Mouse (Mus musculus) limb, embryonic 13.5 days (tissue): Measurements from ENCODE around the gene Ier2. TPM values are rescaled to one million over a fixed set of nuclear protein-coding genes. Genes with fewer than 3 reads are reported as not detected.

Source experiments
- ATAC-seq: fragments of 200-750 bp; cut with Nextera tagmentation; 2 replicates; pipeline ENCODE4 v1.8.0; 2017; ENCODE audit warnings: low read depth, moderate number of reproducible peaks, moderate TSS enrichment; ENCODE audit not compliant: low FRiP score
- H3K27ac ChIP-seq: fragments of 300-500 bp; sonication (generic); 2 replicates; pipeline ENCODE4 v1.5.1; 2015; ENCODE audit warnings: inconsistent platforms, mild to moderate bottlenecking, moderate library complexity
- H3K27me3 ChIP-seq: fragments of 300-500 bp; sonication (generic); 2 replicates; pipeline ENCODE4 v1.6.1; 2015; ENCODE audit warnings: mild to moderate bottlenecking, inconsistent platforms
- H3K36me3 ChIP-seq: fragments of 300-500 bp; sonication (generic); 2 replicates; pipeline ENCODE4 v1.6.1; 2015; ENCODE audit warnings: inconsistent platforms, mild to moderate bottlenecking, moderate library complexity
- H3K4me1 ChIP-seq: fragments of 300-500 bp; sonication (generic); 2 replicates; pipeline ENCODE4 v1.6.1; 2015; ENCODE audit warnings: inconsistent platforms
- H3K4me2 ChIP-seq: fragments of 300-500 bp; sonication (generic); replicated peaks from 2 replicates; pipeline ENCODE4 v1.6.1; 2015; ENCODE audit warnings: inconsistent platforms, mild to moderate bottlenecking, moderate library complexity
- H3K4me3 ChIP-seq: fragments of 300-500 bp; sonication (generic); 2 replicates; pipeline ENCODE4 v1.5.1; 2015; ENCODE audit warnings: moderate library complexity, mild to moderate bottlenecking, inconsistent platforms
- H3K9ac ChIP-seq: fragments of 300-500 bp; sonication (generic); 2 replicates; pipeline ENCODE4 v1.6.1; 2015; ENCODE audit warnings: mild to moderate bottlenecking, inconsistent platforms
- H3K9me3 ChIP-seq: fragments of 300-500 bp; sonication (generic); 2 replicates; pipeline ENCODE4 v1.6.1; 2016; ENCODE audit warnings: inconsistent platforms
- WGBS: fragments of 180-500 bp; shearing (Covaris S2); methylation state at CpG from one replicate; pipeline ENCODE4 v1.1.7; 2015; 5-methylcytosine and 5-hydroxymethylcytosine counted together
- polyA plus RNA-seq: library from polyadenylated mRNA; unstranded; fragments of >200 nt; fragmentation: Nextera tagmentation; extraction: Ambion mirVana; gene quantifications from 2 replicates; pipeline ENCODE4 v1.2.1, GENCODE M21; 2015

The Ier2 gene
- polyA plus RNA-seq, 1 experiment from 2014 or later = 71.9 TPM

DNA sequence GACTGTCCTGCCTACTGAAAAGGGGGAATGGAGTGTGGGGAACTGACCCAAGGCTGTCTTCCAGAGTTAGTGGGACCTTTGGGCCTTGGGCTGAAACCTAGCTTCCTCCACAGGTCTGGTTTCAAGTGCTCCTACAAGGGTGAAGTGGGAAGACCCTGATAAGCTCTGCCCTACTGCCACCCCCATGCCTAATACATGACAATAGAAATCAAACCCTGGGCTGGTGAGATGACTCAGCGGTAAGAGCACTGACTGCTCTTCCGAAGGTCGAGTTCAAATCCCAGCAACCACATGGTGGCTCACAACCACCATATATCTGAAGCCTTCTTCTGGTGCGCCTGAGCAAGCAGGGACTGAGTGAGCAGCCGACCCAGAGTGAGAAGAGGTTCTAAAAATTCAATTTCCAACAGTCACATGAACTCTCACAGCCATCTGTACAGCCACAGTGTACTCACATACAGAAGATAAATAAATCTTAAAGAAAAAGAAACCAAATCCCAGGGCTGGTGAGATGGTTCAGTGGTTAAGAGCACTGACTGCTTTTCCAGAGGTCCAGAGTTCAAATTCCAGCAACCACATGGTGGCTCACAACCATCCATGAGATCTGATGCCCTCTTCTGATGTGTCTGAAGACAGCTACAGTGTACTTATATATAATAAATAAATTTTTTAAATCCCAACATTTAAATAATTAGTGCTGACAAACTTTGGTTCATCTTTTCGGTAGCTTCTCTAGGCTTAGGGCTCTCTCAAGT lies 6.3 kb upstream of the Ier2 start:
- no peak overlapping the region for H3K4me3 ChIP-seq
- no peaks in the 10 kb centered on the region for H3K9me3 ChIP-seq
- peaks cover 10% of the 10 kb centered on the region for H3K4me1 ChIP-seq
- no peaks in the 10 kb centered on the region for H3K27me3 ChIP-seq
- no peak overlapping the region for H3K4me2 ChIP-seq
- no peak overlapping the region for H3K9ac ChIP-seq
- ATAC-seq = no peak
- 85% methylated on average over 6 of the region's 6 CpGs for WGBS
- H3K27ac ChIP-seq = no peak overlapping the region
- H3K36me3 ChIP-seq = peaks cover 57% of the 10 kb centered on the region

DNA sequence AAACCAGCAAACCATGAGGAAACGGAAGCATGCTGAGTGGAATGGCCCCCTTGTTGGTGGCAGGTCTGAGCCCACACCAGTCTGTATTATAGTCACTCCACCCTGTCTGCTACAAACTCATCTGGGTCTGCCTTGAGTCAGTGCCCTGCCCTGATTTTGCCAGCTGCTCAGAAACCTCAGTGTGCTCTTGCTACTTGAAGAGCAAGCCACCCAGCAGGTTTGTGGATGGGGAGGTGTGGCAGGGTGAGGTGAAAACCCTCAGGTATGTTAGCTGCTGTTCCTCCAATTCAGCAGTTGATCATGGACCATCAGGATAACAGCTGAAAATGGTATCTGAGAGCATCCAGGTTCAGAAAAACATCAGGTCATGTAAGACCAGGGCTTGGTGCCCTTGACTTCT lies 5.4 kb upstream of the Ier2 start:
- Histone ChIP-seq H3K4me3 (no peak overlapping the region), H3K9ac (no peak overlapping the region), H3K9me3 (no peaks in the 10 kb centered on the region), H3K4me1 (peaks cover 15% of the 10 kb centered on the region), H3K4me2 (no peak overlapping the region), H3K36me3 (peaks cover 50% of the 10 kb centered on the region), H3K27ac (no peak overlapping the region), H3K27me3 (no peaks in the 10 kb centered on the region)
- whole genome bisulfite sequencing = 88% methylated on average over 1 of the region's 1 CpGs
- no peak for ATAC-seq

DNA sequence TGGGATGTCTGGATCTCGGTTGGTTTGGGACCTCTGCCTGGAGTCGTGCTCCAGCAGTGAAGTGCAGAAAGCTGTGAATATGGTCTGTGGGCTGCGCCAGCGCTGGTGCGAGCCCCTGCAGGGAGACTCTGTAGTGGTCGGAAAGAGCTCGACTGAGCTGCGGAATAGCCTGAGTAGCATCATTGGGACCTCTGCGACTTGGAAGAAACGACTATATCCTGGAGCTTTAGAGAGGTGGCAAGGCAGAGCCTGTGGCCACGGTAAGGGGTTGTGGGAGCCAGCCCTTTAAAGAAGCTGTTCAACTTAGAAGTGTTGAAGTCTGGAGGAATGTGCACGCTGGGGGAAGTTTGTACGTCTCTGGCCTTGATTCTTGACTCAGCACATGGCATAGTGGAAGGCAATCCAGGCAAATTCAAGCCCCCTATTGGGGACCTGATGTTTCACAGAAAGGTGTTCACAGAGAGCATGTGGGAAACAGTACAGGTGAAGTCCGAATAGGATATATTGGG lies 2.8 kb upstream of the Ier2 start:
- Histone ChIP-seq H3K9ac (peak overlapping the region; percentile 77), H3K27ac (peak overlapping the region; percentile 95), H3K36me3 (peaks cover 24% of the 10 kb centered on the region), H3K4me2 (peak overlapping the region; percentile 94), H3K4me1 (peaks cover 23% of the 10 kb centered on the region), H3K27me3 (no peaks in the 10 kb centered on the region), H3K4me3 (peak overlapping the region; percentile 90), H3K9me3 (no peaks in the 10 kb centered on the region)
- ATAC-seq = peak; percentile 12; the same call in 1 of the 2 replicates
- 2% methylated on average over 14 of the region's 14 CpGs for WGBS

DNA sequence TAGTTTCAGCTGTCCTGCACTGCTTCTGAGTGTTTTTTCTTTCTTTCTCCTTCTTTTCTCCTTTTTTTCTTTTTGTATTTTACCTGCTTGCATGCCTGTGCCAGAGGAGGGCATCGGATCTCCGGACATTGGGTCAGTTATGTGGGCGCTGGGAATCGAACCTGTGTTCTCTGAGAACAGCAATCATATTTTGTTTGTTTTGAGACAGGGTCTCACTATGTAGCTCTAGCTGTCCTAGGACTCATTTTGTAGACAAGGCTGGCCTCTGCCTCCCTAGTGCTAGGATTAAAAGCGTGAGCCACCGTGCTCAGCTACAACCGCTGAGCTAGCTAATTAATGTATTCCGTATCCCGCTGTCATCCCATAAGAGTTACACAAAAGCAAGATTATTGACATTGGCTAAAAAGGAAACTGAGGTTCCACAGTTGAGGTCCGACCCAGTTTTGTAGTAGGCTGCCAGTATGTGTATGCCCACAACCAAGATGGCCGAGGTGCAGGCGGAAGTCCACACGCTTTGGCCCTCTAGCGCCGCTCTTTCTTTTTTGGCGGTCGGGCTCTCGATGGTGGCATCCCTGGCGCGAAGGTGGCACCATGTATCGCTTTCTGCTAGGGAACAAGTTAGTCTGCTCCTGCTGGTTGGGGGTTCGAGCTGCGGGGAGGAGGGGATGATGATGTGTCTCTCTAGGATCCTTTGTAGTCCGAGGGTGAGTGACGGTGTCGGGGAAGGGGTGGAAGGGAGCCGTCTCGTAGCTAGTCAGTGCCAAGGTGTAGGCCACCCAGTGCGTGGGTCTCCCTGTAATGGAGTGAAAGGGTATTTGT lies 2.1 kb upstream of the Ier2 start:
- no peaks in the 10 kb centered on the region for H3K9me3 ChIP-seq
- peak overlapping the region; percentile 95 for H3K27ac ChIP-seq
- peak overlapping the region; percentile 94 for H3K4me2 ChIP-seq
- H3K9ac ChIP-seq = peak overlapping the region; percentile 77
- peak; percentile 30; the same call in 1 of the 2 replicates for ATAC-seq
- H3K27me3 ChIP-seq = no peaks in the 10 kb centered on the region
- H3K4me1 ChIP-seq = peaks cover 29% of the 10 kb centered on the region
- under 1% methylated on average over 29 of the region's 29 CpGs for WGBS
- H3K36me3 ChIP-seq = peaks cover 18% of the 10 kb centered on the region
- H3K4me3 ChIP-seq = peak overlapping the region; percentile 90

DNA sequence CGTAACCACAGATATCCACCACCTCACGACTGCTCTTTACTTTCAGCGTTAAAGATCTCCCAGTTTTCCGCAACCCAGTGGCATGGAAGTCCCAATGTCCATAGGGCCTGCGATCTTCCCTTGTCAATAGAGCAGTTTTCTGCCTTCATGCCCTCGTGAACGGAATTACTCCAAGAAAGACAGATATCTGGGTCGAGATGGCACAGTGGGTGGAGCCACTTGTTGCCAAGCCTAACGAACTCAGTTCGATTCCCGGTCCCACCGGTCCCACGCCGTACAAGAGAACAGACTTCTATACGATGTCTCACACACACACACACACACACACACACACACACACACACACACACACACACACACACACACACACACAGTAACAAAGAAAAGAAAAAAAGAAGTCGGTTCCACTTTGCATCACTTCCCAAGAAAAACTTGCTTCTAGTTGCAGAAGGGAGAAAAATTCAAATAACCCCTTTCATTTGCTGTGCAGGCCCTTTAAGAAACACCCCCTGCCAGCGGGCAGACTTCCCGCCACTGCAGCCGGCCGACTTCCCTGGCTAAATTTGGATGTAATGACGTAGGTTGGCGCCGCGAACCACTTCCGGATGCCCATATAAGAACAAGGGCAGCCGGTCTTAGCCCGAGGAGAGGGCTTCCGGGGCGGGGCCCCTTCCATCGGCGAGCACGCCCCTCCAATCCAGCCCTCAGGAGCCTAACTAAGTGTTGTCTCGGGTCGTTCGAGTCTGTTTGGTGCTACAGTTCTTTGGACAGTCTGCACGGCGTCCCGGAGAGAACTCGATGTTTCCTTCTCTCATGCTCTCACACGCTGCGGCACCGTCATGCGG lies 1.1 kb upstream of the Ier2 start:
- 3% methylated on average over 43 of the region's 43 CpGs for WGBS
- Histone ChIP-seq H3K4me3 (peak overlapping the region; percentile 90), H3K9me3 (no peaks in the 10 kb centered on the region), H3K4me2 (peak overlapping the region; percentile 94), H3K27ac (peak overlapping the region; percentile 95), H3K27me3 (no peaks in the 10 kb centered on the region), H3K4me1 (peaks cover 40% of the 10 kb centered on the region), H3K36me3 (peaks cover 10% of the 10 kb centered on the region), H3K9ac (peak overlapping the region; percentile 77)
- ATAC-seq = peak; percentile 86

DNA sequence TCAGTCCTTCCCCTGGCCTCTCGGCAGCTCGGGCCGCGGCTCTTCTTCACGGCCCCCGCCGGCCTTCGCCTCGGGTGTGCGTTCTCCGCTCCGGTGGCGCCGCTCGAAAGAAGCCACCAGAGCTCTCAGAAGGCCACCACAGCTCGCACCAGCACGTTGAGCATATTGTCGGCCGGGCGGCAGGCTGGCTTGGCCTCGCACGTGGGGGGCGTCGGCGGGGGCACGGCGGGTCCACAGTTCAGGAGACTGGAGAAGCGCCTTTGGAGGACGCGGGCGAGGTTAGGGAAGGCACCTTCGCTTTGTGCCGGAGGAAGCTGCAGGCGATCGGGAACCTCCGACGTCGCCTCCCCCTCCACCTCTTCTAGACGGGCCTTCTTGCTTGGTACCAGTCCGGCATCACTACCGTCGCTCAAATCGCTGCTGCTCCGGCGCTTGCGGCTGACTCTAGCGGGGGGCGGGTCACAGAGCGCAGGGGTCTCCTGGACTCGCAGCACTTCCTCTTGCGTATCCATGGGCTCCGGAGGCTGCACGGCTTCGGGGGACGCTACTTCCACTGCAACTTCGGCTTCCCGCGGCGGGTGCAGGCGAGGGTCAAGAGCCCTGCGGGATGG lies 586 bp downstream of the Ier2 start:
- WGBS = under 1% methylated on average over 61 of the region's 61 CpGs
- peak overlapping the region; percentile 96 for H3K9ac ChIP-seq
- peak; percentile 2; the same call in 1 of the 2 replicates for ATAC-seq
- H3K4me2 ChIP-seq = peak overlapping the region; percentile 94
- no peaks in the 10 kb centered on the region for H3K9me3 ChIP-seq
- H3K27ac ChIP-seq = peak overlapping the region; percentile 93
- H3K4me3 ChIP-seq = peak overlapping the region; percentile 90
- no peaks in the 10 kb centered on the region for H3K36me3 ChIP-seq
- H3K27me3 ChIP-seq = no peaks in the 10 kb centered on the region
- H3K4me1 ChIP-seq = peaks cover 55% of the 10 kb centered on the region

DNA sequence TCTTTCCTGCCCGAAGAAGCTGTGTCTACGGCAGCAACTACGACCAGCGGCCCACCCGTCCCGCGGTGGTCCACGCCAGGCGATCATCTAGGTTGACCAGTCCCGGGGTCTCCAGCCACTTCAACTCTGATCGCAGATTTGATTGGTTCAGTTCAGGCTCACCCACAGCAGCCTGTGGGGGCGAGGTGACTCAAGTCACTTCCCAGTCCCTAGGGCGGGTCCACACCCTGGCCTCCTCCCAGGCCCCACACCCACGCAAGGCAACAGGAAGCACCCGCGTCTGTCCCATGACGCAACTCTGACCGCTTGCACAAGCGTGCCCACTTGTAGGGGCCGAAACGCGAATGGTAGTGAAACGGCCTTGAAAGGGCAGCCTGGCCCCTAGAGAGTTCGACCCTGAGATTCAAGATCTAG lies 1.2 kb downstream of the Ier2 start:
- ATAC-seq = no peak
- Histone ChIP-seq H3K9ac (peak overlapping the region; percentile 96), H3K9me3 (no peaks in the 10 kb centered on the region), H3K27ac (peak overlapping the region; percentile 93), H3K4me3 (peak overlapping the region; percentile 90), H3K4me2 (peak overlapping the region; percentile 94), H3K36me3 (no peaks in the 10 kb centered on the region), H3K27me3 (no peaks in the 10 kb centered on the region), H3K4me1 (peaks cover 61% of the 10 kb centered on the region)
- WGBS = under 1% methylated on average over 24 of the region's 24 CpGs

DNA sequence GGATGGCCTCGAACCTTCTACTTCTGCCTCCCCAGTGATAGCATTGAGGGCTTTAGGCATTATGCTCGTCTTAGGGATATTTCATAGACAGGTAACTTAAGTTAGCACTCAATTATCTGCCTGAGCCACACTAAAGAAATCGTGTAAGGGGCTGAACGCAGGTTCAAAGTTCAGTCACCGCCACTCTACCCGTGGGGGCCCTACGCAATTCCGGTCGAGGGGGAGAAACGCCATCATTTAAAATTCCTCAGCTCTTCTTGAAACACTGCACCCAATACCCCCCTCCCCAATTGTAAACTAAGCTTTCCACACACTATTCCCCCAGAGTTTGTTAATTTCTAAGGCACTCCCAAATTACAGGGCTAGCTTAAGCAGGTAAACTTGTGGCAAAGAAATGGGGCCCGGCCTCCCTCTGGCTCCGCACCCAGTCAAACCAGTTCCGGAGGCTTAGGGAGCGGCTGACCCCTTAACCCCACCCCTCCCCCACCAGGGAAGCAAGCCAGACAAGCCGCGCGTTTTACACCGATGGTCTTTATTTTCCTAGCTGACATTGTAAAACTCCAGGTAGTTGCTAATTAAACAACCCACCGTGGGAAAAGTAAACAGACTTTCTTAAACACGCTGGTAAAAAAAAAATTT lies 1.7 kb downstream of the Ier2 start:
- under 1% methylated on average over 20 of the region's 20 CpGs for whole genome bisulfite sequencing
- Histone ChIP-seq H3K27ac (peak overlapping the region; percentile 93), H3K36me3 (no peaks in the 10 kb centered on the region), H3K9ac (peak overlapping the region; percentile 96), H3K27me3 (no peaks in the 10 kb centered on the region), H3K9me3 (no peaks in the 10 kb centered on the region), H3K4me3 (peak overlapping the region; percentile 90), H3K4me1 (peaks cover 62% of the 10 kb centered on the region), H3K4me2 (peak overlapping the region; percentile 94)
- no peak for ATAC-seq

DNA sequence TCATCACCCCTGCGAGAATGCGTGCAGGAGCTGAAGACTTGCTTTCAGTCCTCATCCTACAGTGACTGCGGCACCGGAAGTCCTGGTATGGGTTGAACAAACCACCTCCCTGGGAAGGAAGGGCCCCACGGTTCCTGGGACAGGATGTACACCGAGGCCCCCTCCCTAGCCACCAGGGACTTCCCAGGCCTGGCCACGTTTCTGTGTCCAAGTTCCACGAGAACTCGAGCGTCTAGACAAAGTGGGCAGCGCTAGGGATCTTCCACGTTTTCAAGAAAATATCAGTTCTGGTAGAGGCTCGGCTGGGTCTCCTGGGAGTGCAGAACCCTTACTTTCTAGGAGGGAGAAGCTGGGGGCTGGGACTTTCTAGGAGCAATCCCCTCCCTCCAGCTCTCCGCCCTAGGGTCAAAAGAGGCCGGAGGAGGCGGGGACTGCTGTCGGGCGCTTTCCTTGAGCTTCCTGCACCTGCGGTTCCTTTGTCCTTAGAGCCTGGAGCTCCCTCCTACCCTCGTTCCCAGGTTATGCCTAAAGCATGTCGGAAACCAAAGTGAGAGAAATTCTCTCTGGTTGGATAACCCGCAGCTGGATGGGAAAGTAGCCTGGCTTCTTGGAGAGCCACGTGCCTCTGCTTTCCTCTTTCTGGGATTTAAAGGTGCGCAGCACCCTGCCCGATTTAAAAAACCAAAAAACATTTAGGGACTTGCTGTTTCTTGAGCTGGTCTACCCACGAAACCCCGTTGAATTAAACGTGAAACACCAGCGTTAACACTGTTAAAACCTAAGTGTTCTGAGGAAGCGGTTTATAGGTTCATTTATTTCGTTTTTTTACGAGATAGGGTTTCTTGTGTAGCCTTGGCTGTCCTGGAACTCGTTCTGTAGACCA lies 2.5 kb downstream of the Ier2 start:
- Histone ChIP-seq H3K9ac (peak overlapping the region; percentile 96), H3K9me3 (no peaks in the 10 kb centered on the region), H3K4me2 (peak overlapping the region; percentile 94), H3K36me3 (no peaks in the 10 kb centered on the region), H3K27me3 (no peaks in the 10 kb centered on the region), H3K27ac (peak overlapping the region; percentile 93), H3K4me1 (peaks cover 64% of the 10 kb centered on the region), H3K4me3 (peak overlapping the region; percentile 90)
- under 1% methylated on average over 33 of the region's 33 CpGs for WGBS
- ATAC-seq = no peak

DNA sequence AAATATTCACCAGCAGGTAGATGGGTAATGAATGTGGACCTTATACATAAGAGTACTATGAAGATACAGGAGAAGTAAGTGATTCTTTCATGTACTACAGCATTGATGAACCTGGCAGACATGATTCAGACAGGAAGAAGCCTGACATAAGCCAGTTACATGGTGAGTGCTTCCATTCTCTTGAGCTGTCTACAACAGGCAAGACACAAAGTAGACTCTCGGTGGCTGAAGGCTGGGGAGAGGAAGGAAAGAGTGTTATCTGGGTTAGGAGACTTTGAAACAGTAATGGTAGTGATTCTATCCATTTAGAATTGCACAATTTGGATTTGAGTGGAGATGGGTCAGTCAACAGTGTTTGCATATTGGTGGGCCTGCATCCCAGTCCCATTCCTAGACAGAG lies 3.7 kb downstream of the Ier2 start:
- Histone ChIP-seq H3K9ac (no peak overlapping the region), H3K9me3 (no peaks in the 10 kb centered on the region), H3K4me1 (peaks cover 71% of the 10 kb centered on the region), H3K27ac (no peak overlapping the region), H3K4me2 (no peak overlapping the region), H3K36me3 (no peaks in the 10 kb centered on the region), H3K4me3 (no peak overlapping the region), H3K27me3 (no peaks in the 10 kb centered on the region)
- ATAC-seq = no peak
- 63% methylated on average over 1 of the region's 1 CpGs for WGBS
